Mouse (Mus musculus) embryonic fibroblast, embryonic 13.5 days (primary cell): ENCODE measurements around the gene Ccdc84.

Experiments
- CTCF ChIP-seq: IDR thresholded peaks from 2 replicates; pipeline ENCODE4 v1.5.1; 2011; ENCODE audit warnings: mild to moderate bottlenecking, control low read depth, low read length, moderate library complexity, borderline replicate concordance; ENCODE audit not compliant: insufficient read depth
- POLR2A ChIP-seq: IDR thresholded peaks from 2 replicates; pipeline ENCODE4 v1.6.1; 2011; ENCODE audit warnings: low read depth, mild to moderate bottlenecking, control low read depth, low read length, moderate library complexity

DNA sequence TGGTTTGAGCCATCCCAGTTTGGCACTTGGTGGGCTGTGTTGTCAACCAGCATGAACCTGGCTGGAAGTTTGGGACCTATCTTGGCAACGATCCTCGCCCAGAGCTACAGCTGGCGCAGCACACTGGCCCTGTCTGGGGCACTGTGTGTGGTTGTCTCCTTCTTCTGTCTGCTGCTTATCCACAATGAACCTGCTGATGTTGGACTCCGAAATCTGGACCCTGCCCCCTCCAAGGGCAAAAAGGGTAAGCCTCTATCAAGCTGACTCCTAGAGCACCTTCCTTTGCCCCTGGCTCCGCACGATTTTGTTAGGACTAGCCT, 18.6 kb downstream of the Ccdc84 start:
- TF ChIP-seq CTCF (no peak), POLR2A (no peak)
